Mouse (Mus musculus): ENCODE data around the gene Psma7. TPM values are rescaled to one million over a fixed set of nuclear protein-coding genes. Genes with fewer than 3 reads are reported as not detected.
A peak's percentile ranks its signal among the peaks of the same experiment; 100 is the strongest.

Gene Psma7
- polyA plus RNA-seq, 1 experiment from 2014 or later = 610 TPM

- no peaks in the 10 kb centered on the region for H3K27me3 ChIP-seq (ENCODE audit: control insufficient read depth, insufficient read depth, low read length)
- DNase-seq (peak; percentile 87), ATAC-seq (ENCODE audit: low FRiP score, low TSS enrichment) (peak; percentile 51; the same call in 1 of the 2 replicates)
- H3K9ac ChIP-seq (replicated peaks; ENCODE audit: low read length) = no peak overlapping the region
- no peak overlapping the region for H3K4me2 ChIP-seq (ENCODE audit: low read length)
- H3K4me1 ChIP-seq (ENCODE audit: control insufficient read depth, insufficient read depth, low read length) = no peaks in the 10 kb centered on the region
- H3K27ac ChIP-seq (replicated peaks; ENCODE audit: low read depth, low read length) = no peak overlapping the region
- H3K4me3 ChIP-seq (replicated peaks; ENCODE audit: low read depth, low read length) = no peak overlapping the region
- peaks cover 39% of the 10 kb centered on the region for H3K36me3 ChIP-seq (ENCODE audit: control insufficient read depth, insufficient read depth, low read length)
- WGBS = 24% methylated on average over 5 of the region's 5 CpGs
- no peaks in the 10 kb centered on the region for H3K9me3 ChIP-seq (ENCODE audit: control insufficient read depth, low read length)
Observed at GRCm38 (mm10) chr2:180050986-180051385, 8.8 kb upstream of the Psma7 start.

- Histone ChIP-seq H3K9ac (replicated peaks; ENCODE audit: low read length) (no peak overlapping the region), H3K4me1 (ENCODE audit: control insufficient read depth, insufficient read depth, low read length) (peaks cover 15% of the 10 kb centered on the region), H3K9me3 (ENCODE audit: control insufficient read depth, low read length) (no peaks in the 10 kb centered on the region), H3K4me2 (ENCODE audit: low read length) (no peak overlapping the region), H3K4me3 (replicated peaks; ENCODE audit: low read depth, low read length) (no peak overlapping the region), H3K27me3 (ENCODE audit: control insufficient read depth, insufficient read depth, low read length) (no peaks in the 10 kb centered on the region), H3K27ac (replicated peaks; ENCODE audit: low read depth, low read length) (no peak overlapping the region), H3K36me3 (ENCODE audit: control insufficient read depth, insufficient read depth, low read length) (peaks cover 10% of the 10 kb centered on the region)
- DNase-seq = no peak
- ATAC-seq (ENCODE audit: low FRiP score, low TSS enrichment) = no peak
- WGBS = 95% methylated on average over 18 of the region's 18 CpGs
Observed at GRCm38 (mm10) chr2:180047980-180048635, 5.9 kb upstream of the Psma7 start.

GRCm38 (mm10) chr2:180047580-180047979, 5.3 kb upstream of the Psma7 start:
- no peak overlapping the region for H3K4me2 ChIP-seq (ENCODE audit: low read length)
- no peaks in the 10 kb centered on the region for H3K9me3 ChIP-seq (ENCODE audit: control insufficient read depth, low read length)
- WGBS = 93% methylated on average over 3 of the region's 3 CpGs
- no peak overlapping the region for H3K4me3 ChIP-seq (replicated peaks; ENCODE audit: low read depth, low read length)
- H3K9ac ChIP-seq (replicated peaks; ENCODE audit: low read length) = no peak overlapping the region
- H3K4me1 ChIP-seq (ENCODE audit: control insufficient read depth, insufficient read depth, low read length) = peaks cover 15% of the 10 kb centered on the region
- H3K27ac ChIP-seq (replicated peaks; ENCODE audit: low read depth, low read length) = no peak overlapping the region
- DNase-seq (no peak), ATAC-seq (ENCODE audit: low FRiP score, low TSS enrichment) (no peak)
- H3K27me3 ChIP-seq (ENCODE audit: control insufficient read depth, insufficient read depth, low read length) = no peaks in the 10 kb centered on the region
- H3K36me3 ChIP-seq (ENCODE audit: control insufficient read depth, insufficient read depth, low read length) = peaks cover 5% of the 10 kb centered on the region

- Histone ChIP-seq H3K9ac (replicated peaks; ENCODE audit: low read length) (no peak overlapping the region), H3K27me3 (ENCODE audit: control insufficient read depth, insufficient read depth, low read length) (no peaks in the 10 kb centered on the region), H3K4me2 (ENCODE audit: low read length) (no peak overlapping the region), H3K27ac (replicated peaks; ENCODE audit: low read depth, low read length) (no peak overlapping the region), H3K4me1 (ENCODE audit: control insufficient read depth, insufficient read depth, low read length) (peaks cover 27% of the 10 kb centered on the region), H3K36me3 (ENCODE audit: control insufficient read depth, insufficient read depth, low read length) (no peaks in the 10 kb centered on the region), H3K9me3 (ENCODE audit: control insufficient read depth, low read length) (no peaks in the 10 kb centered on the region), H3K4me3 (replicated peaks; ENCODE audit: low read depth, low read length) (no peak overlapping the region)
- ATAC-seq (ENCODE audit: low FRiP score, low TSS enrichment) (no peak), DNase-seq (peak; percentile 80)
- WGBS = 55% methylated on average over 4 of the region's 4 CpGs
Observed at GRCm38 (mm10) chr2:180045283-180045682, 3.0 kb upstream of the Psma7 start.

- Histone ChIP-seq H3K27me3 (ENCODE audit: control insufficient read depth, insufficient read depth, low read length) (no peaks in the 10 kb centered on the region), H3K4me2 (ENCODE audit: low read length) (peak overlapping the region; percentile 85), H3K36me3 (ENCODE audit: control insufficient read depth, insufficient read depth, low read length) (peaks cover 12% of the 10 kb centered on the region), H3K9ac (replicated peaks; ENCODE audit: low read length) (peak overlapping the region; percentile 93), H3K4me3 (replicated peaks; ENCODE audit: low read depth, low read length) (peak overlapping the region; percentile 97), H3K27ac (replicated peaks; ENCODE audit: low read depth, low read length) (peak overlapping the region; percentile 99), H3K4me1 (ENCODE audit: control insufficient read depth, insufficient read depth, low read length) (peaks cover 30% of the 10 kb centered on the region), H3K9me3 (ENCODE audit: control insufficient read depth, low read length) (no peaks in the 10 kb centered on the region)
- ATAC-seq (ENCODE audit: low FRiP score, low TSS enrichment) (peak; percentile 73), DNase-seq (peak; percentile 87)
- WGBS = under 1% methylated on average over 65 of the region's 66 CpGs
Observed at GRCm38 (mm10) chr2:180042858-180043515, 754 bp upstream of the Psma7 start.

GRCm38 (mm10) chr2:180041577-180042255, 517 bp downstream of the Psma7 start:
- DNase-seq (peak; percentile 77), ATAC-seq (ENCODE audit: low FRiP score, low TSS enrichment) (peak; percentile 54)
- no peaks in the 10 kb centered on the region for H3K27me3 ChIP-seq (ENCODE audit: control insufficient read depth, insufficient read depth, low read length)
- peak overlapping the region; percentile 85 for H3K4me2 ChIP-seq (ENCODE audit: low read length)
- no peaks in the 10 kb centered on the region for H3K9me3 ChIP-seq (ENCODE audit: control insufficient read depth, low read length)
- peaks cover 25% of the 10 kb centered on the region for H3K36me3 ChIP-seq (ENCODE audit: control insufficient read depth, insufficient read depth, low read length)
- peak overlapping the region; percentile 99 for H3K27ac ChIP-seq (replicated peaks; ENCODE audit: low read depth, low read length)
- H3K4me1 ChIP-seq (ENCODE audit: control insufficient read depth, insufficient read depth, low read length) = peaks cover 30% of the 10 kb centered on the region
- peak overlapping the region; percentile 93 for H3K9ac ChIP-seq (replicated peaks; ENCODE audit: low read length)
- H3K4me3 ChIP-seq (replicated peaks; ENCODE audit: low read depth, low read length) = peak overlapping the region; percentile 97
- under 1% methylated on average over 66 of the region's 66 CpGs for WGBS

- 69% methylated on average over 6 of the region's 6 CpGs for WGBS
- no peaks in the 10 kb centered on the region for H3K9me3 ChIP-seq (ENCODE audit: control insufficient read depth, low read length)
- H3K4me3 ChIP-seq (replicated peaks; ENCODE audit: low read depth, low read length) = peak overlapping the region; percentile 97
- 0 out of 2 replicates have a peak overlapping the region, but pooled peaks have one; percentile 93 for H3K9ac ChIP-seq (replicated peaks; ENCODE audit: low read length)
- H3K36me3 ChIP-seq (ENCODE audit: control insufficient read depth, insufficient read depth, low read length) = peaks cover 38% of the 10 kb centered on the region
- no peak overlapping the region for H3K27ac ChIP-seq (replicated peaks; ENCODE audit: low read depth, low read length)
- ATAC-seq (ENCODE audit: low FRiP score, low TSS enrichment) = no peak
- no peaks in the 10 kb centered on the region for H3K27me3 ChIP-seq (ENCODE audit: control insufficient read depth, insufficient read depth, low read length)
- H3K4me2 ChIP-seq (ENCODE audit: low read length) = peak overlapping the region; percentile 85
- no peak for DNase-seq
- peaks cover 30% of the 10 kb centered on the region for H3K4me1 ChIP-seq (ENCODE audit: control insufficient read depth, insufficient read depth, low read length)
Observed at GRCm38 (mm10) chr2:180040406-180040805, 1.8 kb downstream of the Psma7 start.

GRCm38 (mm10) chr2:180034753-180035152, 7.5 kb downstream of the Psma7 start:
- Histone ChIP-seq H3K27ac (replicated peaks; ENCODE audit: low read depth, low read length) (no peak overlapping the region), H3K4me2 (ENCODE audit: low read length) (no peak overlapping the region), H3K9ac (replicated peaks; ENCODE audit: low read length) (no peak overlapping the region), H3K9me3 (ENCODE audit: control insufficient read depth, low read length) (no peaks in the 10 kb centered on the region), H3K36me3 (ENCODE audit: control insufficient read depth, insufficient read depth, low read length) (peaks cover 94% of the 10 kb centered on the region), H3K27me3 (ENCODE audit: control insufficient read depth, insufficient read depth, low read length) (no peaks in the 10 kb centered on the region), H3K4me3 (replicated peaks; ENCODE audit: low read depth, low read length) (no peak overlapping the region), H3K4me1 (ENCODE audit: control insufficient read depth, insufficient read depth, low read length) (no peaks in the 10 kb centered on the region)
- DNase-seq (no peak), ATAC-seq (ENCODE audit: low FRiP score, low TSS enrichment) (no peak)
- 84% methylated on average over 5 of the region's 5 CpGs for WGBS
